Mouse (Mus musculus) embryo, embryonic 11 days (tissue): Measurements from ENCODE around the gene Eif4g1.
"Not testable (repeated sequence)": the region's sequence is repeated elsewhere in the genome, so short reads cannot be mapped to it uniquely, and the experiment has no call there.

Source experiments
- DNase-seq: peaks from one replicate; pipeline ENCODE4 v3.0.0-alpha.2; 2015

Eif4g1 gene

DNA sequence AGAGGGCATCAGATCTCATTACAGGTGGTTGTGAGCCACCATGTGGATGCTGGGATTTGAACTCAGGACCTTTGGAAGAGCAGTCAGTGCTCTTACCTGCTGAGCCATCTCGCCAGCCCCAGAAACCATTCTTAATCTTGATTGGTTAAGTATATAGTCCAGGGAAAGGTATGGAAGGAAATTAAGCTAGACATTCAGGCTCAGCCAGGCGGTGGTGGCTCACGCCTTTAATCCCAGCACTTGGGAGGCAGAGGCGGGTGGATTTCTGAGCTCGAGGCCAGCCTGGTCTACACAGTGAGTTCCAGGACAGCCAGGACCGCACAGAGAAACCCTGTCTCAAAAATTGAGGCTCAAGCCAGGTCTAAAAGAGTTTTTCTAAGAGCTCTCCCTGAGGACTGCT lies at the start of gene Eif4g1:
Gene Eif4g1 (plus strand): TSS at position 301 of the 400 bp plus-strand sequence.
- DNase-seq: not testable (repeated sequence)

DNA sequence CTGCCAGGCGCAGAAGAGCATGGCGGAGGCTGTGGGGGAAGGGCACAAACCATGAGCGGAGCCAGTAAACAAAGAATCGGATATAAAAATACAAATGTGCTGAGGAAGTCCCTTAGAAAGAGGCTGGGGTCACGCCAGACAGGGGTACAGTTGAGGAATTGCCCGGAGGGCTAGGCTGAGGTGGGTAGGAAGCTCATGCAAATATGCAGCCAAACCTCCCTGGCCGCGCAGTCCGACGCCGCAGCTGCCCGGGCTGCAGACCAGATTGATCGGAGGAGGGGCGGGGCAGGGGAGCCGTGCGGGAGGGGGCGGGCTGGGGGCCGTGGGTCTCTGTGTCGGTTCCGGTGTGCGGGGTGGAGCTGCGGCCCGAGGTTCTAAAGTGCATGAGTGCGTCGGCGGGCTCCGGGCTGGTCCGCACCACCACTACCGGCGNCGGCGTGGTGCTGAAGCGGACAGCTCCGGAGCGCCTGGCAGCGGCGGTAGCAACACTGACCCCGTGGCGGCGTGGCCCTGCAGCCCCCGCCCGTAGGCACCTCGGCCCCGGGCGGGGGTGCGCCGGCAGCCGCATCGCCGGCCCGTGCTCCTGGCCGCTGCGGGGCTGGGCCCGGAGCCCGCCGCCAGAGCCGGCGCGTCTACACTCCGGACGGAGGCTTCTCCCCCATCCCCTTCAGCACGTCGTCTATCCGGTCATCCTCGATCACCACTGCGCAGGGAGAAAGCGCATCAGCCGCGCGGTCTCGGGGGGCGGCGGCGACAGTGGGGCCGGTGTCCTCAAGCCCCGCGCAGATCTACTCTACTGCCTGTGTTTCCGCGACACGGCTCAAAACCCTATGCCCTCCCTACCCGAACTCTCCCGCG lies 48.3 kb upstream of the Eif4g1 start:
- DNase-seq: peak; percentile 77

DNA sequence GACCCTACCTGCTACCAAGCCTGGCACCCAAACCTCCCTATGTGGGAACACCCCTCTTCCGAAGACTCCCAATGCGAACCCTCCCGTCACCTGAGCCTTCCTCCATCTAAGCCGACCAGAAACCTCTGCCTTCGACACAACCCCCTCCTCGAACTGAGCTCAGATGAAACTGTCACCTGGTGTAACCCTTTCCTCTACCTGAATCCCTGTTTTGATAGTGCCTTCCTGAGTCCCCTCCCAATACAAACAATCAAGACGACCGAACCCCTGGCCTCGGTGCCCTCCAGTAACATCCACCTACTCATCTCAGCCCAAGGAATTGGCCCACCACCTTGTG lies 47.7 kb upstream of the Eif4g1 start:
- DNase-seq: no peak

DNA sequence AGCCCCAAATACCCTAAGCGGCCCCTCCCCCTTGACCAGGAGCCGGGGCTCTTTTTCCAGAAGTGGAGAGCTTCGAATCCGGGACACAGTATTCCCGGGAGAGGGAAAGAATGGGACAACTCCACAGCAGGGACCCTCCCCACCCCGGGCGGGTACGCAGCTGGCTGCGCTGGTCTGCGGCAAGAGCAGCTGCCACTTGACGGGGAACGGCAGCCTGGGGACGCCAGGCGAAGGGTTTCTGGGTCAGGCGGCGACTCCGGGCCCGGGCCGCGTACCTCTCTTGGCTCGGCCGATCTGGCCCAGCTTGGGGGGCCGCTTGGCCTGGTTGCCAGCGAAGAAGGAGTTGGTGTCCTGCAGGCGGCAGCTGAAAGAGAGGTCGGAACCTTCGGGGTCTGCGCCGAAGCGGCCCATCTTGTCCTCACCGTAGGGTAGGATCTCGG lies 47.3 kb upstream of the Eif4g1 start:
- no peak for DNase-seq

DNA sequence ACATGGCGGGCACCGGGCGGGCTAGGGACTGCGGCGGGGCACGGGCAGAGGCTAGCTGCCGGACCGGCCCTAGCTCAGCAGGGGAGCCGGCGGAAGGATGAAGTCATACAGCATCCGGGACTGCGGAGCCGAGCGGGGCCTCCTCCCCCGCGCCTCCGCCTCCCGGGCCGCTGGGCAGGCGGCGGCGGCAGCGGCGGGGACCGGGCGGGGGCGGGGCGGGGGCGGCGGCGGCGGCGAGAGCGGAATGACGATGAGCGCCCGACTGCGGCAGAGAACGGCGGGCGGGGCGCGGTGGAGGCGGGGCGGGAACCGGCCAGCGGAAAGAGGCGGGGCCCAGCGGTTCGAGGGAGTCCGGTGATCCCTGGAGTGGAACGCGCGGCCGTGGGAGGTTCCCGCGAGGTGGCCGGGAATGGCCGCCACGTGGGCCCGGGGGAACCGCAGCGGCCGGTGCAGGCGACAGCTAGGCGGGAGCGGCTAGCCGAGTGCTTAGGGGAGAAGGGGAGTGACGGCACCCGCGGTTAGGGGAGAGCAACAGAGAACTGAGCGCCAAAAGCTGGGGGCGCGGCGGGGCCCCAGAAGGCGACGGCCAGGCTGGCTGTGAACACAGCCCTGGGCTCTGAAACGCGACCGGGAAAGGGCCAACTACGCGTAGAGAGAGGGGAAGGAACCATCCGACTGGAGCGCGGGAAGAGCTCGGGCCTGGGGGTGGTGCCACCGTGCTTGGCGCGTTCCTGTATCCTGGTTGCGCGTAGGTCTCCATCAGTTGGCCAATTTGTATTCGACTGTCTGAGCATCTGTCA lies 46.7 kb upstream of the Eif4g1 start, which contains the start of gene Camk2n2:
Gene Camk2n2 (minus strand): TSS at position 97 of the 800 bp plus-strand sequence.
- DNase-seq: peak; percentile 77

DNA sequence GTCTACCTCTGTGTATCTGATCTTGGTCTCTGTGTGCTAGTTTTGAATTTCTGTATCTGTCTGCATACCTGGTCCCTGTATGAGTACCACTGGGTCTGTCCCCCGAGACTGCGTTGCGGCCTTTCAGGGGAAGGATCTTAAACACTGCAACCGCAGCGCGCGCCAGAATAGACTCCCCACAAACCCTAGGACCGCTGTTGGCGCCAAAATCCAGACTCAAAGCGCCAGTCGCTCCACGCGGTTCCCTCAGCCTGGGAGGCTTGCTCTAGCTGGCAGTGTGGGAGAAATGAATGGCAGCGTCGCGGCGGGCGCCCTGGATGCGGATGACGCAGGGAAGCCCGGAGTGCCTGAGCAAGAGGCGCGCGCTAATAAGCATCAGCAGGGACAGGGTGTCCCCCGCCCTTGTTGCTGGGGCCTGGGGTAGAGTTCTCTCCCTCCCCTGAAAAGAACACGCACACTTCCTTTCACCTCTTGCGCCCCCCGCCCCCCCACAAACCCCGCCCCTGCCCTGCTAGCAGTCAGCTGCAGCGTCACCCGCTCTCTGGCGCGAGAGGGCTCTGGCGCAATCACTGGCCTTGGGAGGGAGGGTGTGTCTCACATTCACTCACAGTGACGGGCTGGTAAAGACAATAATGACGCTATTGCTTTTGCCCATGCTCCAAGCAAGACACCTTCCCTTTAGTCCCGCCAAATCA lies 46.0 kb upstream of the Eif4g1 start:
- DNase-seq: peak; percentile 82

DNA sequence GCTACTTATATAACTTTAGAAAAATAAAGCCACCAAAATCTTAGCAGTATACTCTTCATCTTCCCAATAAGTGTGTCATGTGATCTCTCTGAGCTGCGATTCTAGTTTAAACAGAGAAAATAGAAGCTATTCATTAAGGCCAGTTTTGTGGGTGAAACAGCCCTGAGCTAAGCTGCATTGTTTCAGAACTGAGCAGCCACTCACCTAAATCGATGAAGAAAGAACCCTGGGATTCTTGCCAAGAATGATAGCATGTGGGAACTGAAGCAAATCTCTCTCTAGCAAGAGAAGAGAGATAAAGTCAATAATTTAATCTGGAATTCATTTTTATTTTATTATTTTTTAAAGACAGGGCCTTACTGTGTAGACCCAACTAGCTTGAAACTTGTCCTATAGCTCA lies 44.9 kb upstream of the Eif4g1 start:
- DNase-seq: no peak

DNA sequence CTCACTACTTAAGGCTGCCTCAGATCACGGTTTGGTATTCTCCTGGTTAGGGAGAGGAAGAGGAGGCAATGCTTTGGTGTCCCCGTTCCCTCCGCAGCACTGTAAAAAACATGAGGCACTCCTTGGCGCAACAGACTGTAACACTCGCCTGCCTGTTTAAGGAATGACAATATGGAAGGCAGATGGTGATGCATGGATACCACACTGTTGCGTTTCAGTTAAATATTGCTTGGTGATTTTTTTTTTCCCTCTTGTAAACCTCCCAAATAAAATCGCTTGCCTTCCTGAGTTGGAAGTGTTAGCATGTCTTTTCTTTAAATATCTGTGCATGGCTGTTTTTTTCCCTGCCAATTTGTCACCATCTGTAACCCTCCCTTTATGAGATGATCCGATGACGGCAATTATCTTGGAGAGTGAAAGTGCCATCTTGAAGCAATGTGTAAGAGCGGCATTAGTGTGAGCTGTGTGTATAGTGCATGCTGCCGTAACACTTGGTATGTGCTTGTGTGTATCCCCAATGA lies 39.2 kb upstream of the Eif4g1 start:
- DNase-seq: no peak

DNA sequence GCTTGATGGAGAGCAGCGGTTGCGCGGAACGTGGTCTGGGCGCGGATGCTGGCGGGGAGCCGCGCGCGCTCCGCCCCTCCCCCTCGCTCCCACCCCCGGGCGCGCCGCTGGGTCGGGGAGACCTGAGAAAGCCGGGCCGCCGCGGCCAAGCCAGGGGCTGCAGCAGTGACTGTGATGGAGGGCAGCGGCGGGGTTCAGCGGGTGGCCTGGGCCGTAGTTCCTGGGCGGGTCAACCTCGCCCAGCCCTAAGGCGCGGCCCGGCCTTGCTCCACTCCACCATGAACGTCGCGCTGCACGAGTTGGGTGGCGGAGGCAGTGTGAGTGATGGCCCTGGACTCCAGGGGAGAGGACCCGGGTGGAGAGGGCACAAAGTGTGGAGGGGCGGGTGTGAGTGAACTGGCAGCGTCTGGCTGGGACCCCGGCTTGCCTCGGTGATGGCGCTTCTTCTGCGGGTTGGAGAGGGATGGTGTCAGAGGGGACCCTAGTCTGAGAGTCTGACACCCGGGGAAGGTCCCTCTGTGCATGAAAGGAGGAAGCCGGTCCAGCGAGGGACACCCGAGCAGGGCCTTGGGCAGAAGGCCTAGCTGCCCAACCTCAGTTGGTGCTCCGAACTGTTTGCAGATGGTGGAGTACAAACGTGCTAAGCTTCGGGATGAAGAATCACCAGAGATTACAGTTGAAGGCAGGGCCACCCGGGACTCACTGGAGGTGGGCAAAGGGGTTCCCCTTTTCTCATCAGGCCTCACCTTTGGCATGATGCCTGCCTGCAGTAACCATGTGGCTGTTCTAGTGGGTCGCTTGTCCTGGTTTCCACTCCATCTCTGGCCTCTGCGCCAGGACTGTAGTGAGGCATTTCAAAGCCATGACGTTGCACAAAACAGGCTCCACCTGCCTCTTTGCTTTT lies 38.1 kb upstream of the Eif4g1 start, which contains the start of gene Ece2:
Gene Ece2 (plus strand): TSS at position 98 of the 904 bp plus-strand sequence.
- peak; percentile 67 for DNase-seq

DNA sequence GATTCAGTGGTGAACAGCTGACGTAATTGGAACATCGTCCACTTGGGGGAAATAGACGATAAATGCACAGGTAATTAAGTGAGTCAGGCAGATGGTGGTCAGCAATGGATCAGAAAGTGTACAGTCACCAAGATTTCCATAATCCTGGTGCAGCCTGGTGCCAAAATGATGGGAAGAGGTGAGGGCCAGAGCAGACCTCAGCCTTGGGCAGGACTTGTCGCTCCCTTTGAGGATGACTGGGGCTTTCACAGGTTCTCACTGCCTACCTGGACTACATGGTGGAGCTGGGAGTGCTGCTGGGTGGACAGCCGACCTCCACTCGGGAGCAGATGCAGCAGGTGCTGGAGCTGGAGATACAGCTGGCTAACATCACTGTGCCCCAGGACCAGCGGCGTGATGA lies 30.7 kb upstream of the Eif4g1 start:
- DNase-seq: no peak

DNA sequence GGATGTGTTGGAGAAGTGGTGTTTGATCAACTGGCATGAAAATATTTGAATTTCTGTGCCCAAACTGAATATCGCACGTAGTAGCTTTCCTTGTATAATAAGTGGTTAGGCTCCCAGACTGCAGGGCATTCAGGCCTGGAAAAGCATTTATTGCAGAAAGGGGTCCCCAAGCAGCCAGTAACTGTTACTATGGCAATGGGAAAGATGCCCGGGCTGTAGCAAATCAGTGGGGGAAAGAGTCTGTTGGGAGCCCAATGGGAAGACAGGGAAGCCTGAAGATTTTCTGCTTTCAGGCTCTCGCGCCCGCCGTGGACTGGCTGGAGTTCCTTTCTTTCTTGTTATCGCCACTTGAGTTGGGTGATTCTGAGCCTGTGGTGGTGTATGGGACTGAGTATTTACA lies 29.7 kb upstream of the Eif4g1 start:
- no peak for DNase-seq

DNA sequence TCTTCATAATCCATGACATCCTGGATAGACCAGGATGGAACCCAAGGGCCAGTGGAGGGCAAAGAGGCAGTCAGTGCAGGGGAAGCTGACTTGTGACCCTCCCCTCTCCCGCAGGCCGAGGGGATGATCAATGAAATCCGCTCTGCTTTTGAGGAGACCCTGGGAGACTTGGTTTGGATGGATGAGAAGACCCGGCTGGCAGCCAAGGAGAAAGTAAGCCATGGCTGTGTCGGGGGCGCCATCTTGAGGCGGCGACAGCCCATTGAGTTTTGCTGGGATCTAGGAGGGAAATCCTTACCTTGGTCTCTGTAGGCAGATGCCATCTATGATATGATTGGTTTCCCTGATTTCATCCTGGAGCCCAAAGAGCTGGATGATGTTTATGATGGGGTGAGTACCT lies 26.0 kb upstream of the Eif4g1 start:
- peak; percentile 80 for DNase-seq

DNA sequence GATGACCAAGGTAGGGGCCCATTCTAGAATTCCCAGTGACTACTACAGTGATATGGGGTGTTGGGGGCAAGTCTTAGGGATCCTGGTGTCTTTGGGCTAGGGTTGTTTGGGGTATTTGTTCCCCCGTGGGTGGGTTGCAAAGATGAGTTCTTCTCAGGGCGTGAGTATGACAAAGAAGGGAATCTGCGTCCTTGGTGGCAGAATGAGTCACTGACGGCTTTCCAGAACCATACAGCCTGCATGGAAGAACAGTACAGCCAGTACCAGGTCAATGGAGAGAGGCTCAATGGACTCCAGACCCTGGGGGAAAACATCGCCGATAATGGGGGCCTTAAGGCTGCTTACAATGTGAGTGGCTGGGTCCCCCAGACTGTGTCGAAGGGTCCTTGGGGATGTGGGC lies 24.2 kb upstream of the Eif4g1 start:
- no peak for DNase-seq

DNA sequence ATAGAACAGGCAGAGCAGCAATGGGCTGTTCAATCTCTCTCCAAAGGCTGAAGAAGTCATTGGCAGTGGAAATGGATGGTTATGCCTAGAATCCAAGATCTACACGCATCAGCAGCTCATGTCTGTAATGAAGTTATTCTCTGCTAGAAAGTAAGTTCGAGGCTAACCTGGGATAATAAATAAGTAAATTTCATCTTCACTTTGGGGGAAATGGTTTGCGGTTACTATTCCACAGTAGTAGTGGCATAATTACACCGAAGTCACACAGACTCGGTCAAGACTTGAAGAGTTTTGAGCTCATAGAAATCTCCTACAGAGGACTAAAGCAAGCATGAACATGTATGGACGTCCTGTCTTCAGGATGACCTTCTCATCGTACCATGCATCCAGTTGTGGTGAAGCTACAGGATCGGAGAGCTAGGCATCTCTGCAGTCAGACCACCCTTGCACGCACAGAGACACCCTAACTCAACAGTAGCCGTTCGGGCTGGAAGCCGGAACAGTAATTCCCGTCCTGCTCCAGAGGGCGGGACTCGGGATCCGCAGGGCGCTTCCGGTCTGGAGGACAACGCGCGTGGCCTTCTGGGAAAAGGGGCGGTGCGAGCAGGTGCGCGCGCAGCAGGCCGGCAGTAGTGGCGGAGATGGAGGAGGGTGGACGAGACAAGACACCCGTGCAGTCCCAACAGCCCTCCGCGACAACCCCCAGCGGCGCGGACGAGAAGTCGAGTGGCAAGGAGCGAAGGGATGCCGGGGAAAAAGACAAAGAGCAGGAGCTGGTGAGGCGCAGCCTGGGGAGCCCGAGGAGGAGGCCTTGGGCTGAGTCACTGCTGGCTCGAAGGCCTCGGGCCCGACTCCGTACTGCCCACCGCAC lies 16.8 kb upstream of the Eif4g1 start, which contains the start of gene Psmd2:
Gene Psmd2 (plus strand): TSS at position 577 of the 871 bp plus-strand sequence.
- DNase-seq: peak; percentile 97

DNA sequence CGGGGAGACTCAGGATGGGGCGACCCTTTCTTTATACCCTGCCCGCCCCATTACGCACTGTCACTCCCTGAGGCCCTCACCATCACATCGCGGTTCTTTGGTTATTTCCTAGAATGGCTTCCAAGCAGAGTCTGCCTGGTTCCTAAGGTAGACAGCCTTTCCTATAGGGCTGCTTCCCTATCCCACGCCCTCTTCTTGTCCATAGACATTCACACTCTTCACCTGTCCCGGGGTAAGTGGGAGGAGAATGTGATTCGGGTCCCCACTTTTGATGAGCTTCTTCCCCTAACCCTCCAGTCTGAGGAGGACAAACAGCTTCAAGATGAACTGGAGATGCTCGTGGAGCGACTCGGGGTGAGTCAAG lies 16.2 kb upstream of the Eif4g1 start:
- no peak for DNase-seq

DNA sequence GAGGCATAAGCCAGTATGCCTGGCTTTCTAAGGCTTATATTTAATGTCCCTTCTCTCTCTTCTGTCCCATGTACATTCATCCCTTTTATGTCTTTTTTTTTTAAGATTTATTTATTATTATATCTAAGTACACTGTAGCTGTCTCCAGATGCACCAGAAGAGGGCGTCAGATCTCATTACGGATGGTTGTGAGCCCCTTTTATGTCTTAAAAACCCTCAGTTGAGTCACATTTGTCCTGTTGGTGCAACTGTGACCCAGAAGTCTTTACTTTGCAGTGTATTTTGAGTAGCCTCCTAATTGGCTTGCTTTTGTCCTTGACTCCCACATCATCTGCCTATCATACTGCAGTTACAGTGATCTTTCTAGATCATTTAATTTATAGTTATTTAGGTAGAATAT lies 14.8 kb upstream of the Eif4g1 start:
- no peak for DNase-seq

DNA sequence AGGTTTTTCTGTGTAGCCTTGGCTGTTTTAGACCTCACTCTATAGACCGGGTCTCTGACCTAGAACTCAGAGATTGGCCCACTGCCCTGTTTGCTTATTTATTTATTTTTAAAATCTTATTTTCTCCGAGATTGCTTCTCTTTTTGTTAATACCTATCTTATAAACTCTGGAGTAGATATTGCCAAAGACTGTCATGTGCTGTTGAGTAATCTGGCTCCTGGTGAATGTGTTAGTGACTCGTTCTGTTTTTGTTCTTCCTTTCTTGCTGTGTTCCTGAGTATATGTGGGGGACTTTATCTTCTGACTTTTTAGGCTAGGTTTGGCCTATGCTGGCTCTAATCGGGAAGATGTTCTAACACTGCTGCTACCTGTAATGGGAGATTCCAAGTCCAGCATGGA lies 10.5 kb upstream of the Eif4g1 start:
- DNase-seq: no peak

DNA sequence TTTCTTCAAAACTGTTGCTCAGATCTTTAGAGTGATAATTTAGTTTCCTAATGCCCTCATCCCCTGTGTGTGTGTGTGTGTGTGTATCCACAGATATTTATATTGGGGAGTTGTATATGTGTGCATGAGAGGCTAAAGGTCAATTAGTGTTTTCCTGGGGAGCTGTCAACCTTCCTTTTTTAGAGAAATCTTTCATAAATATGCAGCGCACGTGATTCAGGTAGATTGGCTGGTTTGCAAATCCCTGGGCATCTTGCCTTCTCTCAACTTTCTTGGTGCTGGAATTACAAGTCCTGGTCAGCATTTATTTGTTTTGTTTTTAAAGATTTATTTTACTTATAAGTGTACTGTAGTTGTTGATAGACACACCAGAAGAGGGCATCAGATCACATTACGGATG lies 2.2 kb downstream of the Eif4g1 start:
- DNase-seq: no peak

DNA sequence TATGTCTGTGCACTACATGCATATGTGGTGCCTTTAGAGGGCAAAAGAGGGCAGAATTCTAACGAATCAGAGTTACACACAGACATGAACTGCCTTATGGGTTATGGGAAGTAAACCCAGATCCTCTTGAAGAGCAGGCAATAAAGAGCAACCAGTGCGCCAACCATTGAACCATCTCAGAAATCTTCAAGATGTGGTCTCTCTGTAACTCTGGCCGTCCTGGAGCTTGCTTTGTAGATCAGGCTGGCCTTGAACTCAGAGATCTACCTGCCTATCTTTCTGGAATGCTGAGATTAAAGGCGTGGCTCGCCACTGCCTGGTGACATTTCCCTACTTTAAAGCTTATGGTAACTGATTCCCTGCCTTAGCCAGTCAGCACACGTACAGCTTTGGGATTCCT lies 3.8 kb downstream of the Eif4g1 start:
- peak; percentile 19 for DNase-seq

DNA sequence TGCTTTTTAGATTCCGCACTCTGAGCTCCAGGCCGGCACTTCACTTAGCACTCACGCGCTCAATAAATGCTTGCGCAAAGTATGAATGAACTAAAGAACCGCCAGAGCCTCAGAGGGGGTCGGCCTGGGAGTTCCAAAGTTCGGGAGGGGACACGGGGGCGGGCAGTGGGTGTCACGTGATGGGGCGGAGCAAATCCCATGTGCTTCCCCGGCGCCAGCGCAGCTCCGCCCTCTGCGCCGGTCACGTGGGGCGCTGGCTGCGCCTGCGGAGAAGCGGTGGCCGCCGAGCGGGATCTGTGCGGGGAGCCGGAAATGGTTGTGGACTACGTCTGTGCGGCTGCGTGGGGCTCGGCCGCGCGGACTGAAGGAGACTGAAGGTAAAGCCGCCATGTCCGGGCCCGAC lies 4.4 kb downstream of the Eif4g1 start:
- DNase-seq: peak; percentile 98
